Mouse (Mus musculus): ENCODE results near the gene Gcdh. TPM values are rescaled to one million over a fixed set of nuclear protein-coding genes. Genes with fewer than 3 reads are reported as not detected.
A peak's percentile ranks its signal among the peaks of the same experiment; 100 is the strongest.

Gene Gcdh
- polyA plus RNA-seq (2014; fragmentation: Nextera tagmentation; extraction: Ambion mirVana), result 28.6 and 43.3 TPM in 2 replicates

GRCm38 (mm10) chr8:84893709-84894134 is at the start of gene Gcdh:
TSS of gene Gcdh (minus strand) at chr8:84893921.
- Histone ChIP-seq H3K9me3 (ENCODE audit: control insufficient read depth, low read length) (no peaks in the 10 kb centered on the region), H3K4me3 (ENCODE audit: low read length) (peak within 1 kb of the TSS; percentile 77), H3K9ac (ENCODE audit: low read depth, low read length) (peak within 1 kb of the TSS; percentile 75), H3K4me2 (replicated peaks; ENCODE audit: low read depth, low read length) (peak within 1 kb of the TSS; percentile 85), H3K27ac (ENCODE audit: low read depth, low read length) (peak within 1 kb of the TSS; percentile 37; the same call in 1 of the 2 replicates), H3K36me3 (ENCODE audit: control insufficient read depth, insufficient read depth, low read length) (peaks cover 6% of the 10 kb centered on the region), H3K4me1 (ENCODE audit: control insufficient read depth, insufficient read depth, low read length) (peaks cover 13% of the 10 kb centered on the region), H3K27me3 (ENCODE audit: control insufficient read depth, insufficient read depth, low read length) (no peaks in the 10 kb centered on the region)
- under 1% methylated on average over 11 of the region's 11 CpGs for WGBS
- peak; percentile 98 for ATAC-seq (ENCODE audit: low FRiP score, low TSS enrichment)

- H3K4me1 ChIP-seq (ENCODE audit: control insufficient read depth, insufficient read depth, low read length), result peaks cover 9% of the 10 kb centered on the region; the same call in 1 of the 2 replicates
- peak overlapping the region; percentile 65 for H3K4me2 ChIP-seq (replicated peaks; ENCODE audit: low read depth, low read length)
- H3K4me3 ChIP-seq (ENCODE audit: low read length), result peak overlapping the region; percentile 46; the same call in 1 of the 2 replicates
- H3K27ac ChIP-seq (ENCODE audit: low read depth, low read length), result no peak overlapping the region
- no peaks in the 10 kb centered on the region; the same call in 1 of the 2 replicates for H3K9me3 ChIP-seq (ENCODE audit: control insufficient read depth, low read length)
- no peak for ATAC-seq (ENCODE audit: low FRiP score, low TSS enrichment)
- peaks cover 60% of the 10 kb centered on the region for H3K27me3 ChIP-seq (ENCODE audit: control insufficient read depth, insufficient read depth, low read length)
- no peak overlapping the region for H3K9ac ChIP-seq (ENCODE audit: low read depth, low read length)
- WGBS, result 71% methylated on average over 13 of the region's 13 CpGs
- no peaks in the 10 kb centered on the region for H3K36me3 ChIP-seq (ENCODE audit: control insufficient read depth, insufficient read depth, low read length)
These were observed 44.1 kb upstream of the Gcdh start for GRCm38 (mm10) chr8:84937620-84938485.

GRCm38 (mm10) chr8:84936962-84937546 is 43.3 kb upstream of the Gcdh start, which contains the start of gene Mast1:
TSS of gene Mast1 (minus strand) at chr8:84937359.
- peak; percentile 59 for ATAC-seq (ENCODE audit: low FRiP score, low TSS enrichment)
- under 1% methylated on average over 47 of the region's 50 CpGs for WGBS
- Histone ChIP-seq H3K4me1 (ENCODE audit: control insufficient read depth, insufficient read depth, low read length) (peaks cover 9% of the 10 kb centered on the region; the same call in 1 of the 2 replicates), H3K4me3 (ENCODE audit: low read length) (peak within 1 kb of the TSS; percentile 46), H3K27ac (ENCODE audit: low read depth, low read length) (no peak within 1 kb of the TSS), H3K4me2 (replicated peaks; ENCODE audit: low read depth, low read length) (peak within 1 kb of the TSS; percentile 65), H3K36me3 (ENCODE audit: control insufficient read depth, insufficient read depth, low read length) (no peaks in the 10 kb centered on the region), H3K9ac (ENCODE audit: low read depth, low read length) (peak within 1 kb of the TSS; percentile 34; the same call in 1 of the 2 replicates), H3K9me3 (ENCODE audit: control insufficient read depth, low read length) (no peaks in the 10 kb centered on the region; the same call in 1 of the 2 replicates), H3K27me3 (ENCODE audit: control insufficient read depth, insufficient read depth, low read length) (peaks cover 57% of the 10 kb centered on the region)

- Histone ChIP-seq H3K36me3 (ENCODE audit: control insufficient read depth, insufficient read depth, low read length) (no peaks in the 10 kb centered on the region), H3K4me2 (replicated peaks; ENCODE audit: low read depth, low read length) (peak overlapping the region; percentile 65), H3K9me3 (ENCODE audit: control insufficient read depth, low read length) (no peaks in the 10 kb centered on the region; the same call in 1 of the 2 replicates), H3K27ac (ENCODE audit: low read depth, low read length) (no peak overlapping the region), H3K27me3 (ENCODE audit: control insufficient read depth, insufficient read depth, low read length) (peaks cover 60% of the 10 kb centered on the region), H3K4me1 (ENCODE audit: control insufficient read depth, insufficient read depth, low read length) (peaks cover 9% of the 10 kb centered on the region; the same call in 1 of the 2 replicates), H3K4me3 (ENCODE audit: low read length) (peak overlapping the region; percentile 46), H3K9ac (ENCODE audit: low read depth, low read length) (peak overlapping the region; percentile 34; the same call in 1 of the 2 replicates)
- 22% methylated on average over 21 of the region's 23 CpGs for WGBS
- peak; percentile 56; the same call in 1 of the 2 replicates for ATAC-seq (ENCODE audit: low FRiP score, low TSS enrichment)
These were observed 42.6 kb upstream of the Gcdh start for GRCm38 (mm10) chr8:84936041-84936961.

- no peak overlapping the region for H3K4me2 ChIP-seq (replicated peaks; ENCODE audit: low read depth, low read length)
- H3K9me3 ChIP-seq (ENCODE audit: control insufficient read depth, low read length), result no peaks in the 10 kb centered on the region; the same call in 1 of the 2 replicates
- 5% methylated on average over 14 of the region's 14 CpGs for WGBS
- no peaks in the 10 kb centered on the region for H3K36me3 ChIP-seq (ENCODE audit: control insufficient read depth, insufficient read depth, low read length)
- peaks cover 60% of the 10 kb centered on the region for H3K27me3 ChIP-seq (ENCODE audit: control insufficient read depth, insufficient read depth, low read length)
- peaks cover 9% of the 10 kb centered on the region; the same call in 1 of the 2 replicates for H3K4me1 ChIP-seq (ENCODE audit: control insufficient read depth, insufficient read depth, low read length)
- no peak overlapping the region for H3K9ac ChIP-seq (ENCODE audit: low read depth, low read length)
- no peak overlapping the region for H3K4me3 ChIP-seq (ENCODE audit: low read length)
- 0 out of 2 replicates have a peak, but pooled peaks have one; percentile 6 for ATAC-seq (ENCODE audit: low FRiP score, low TSS enrichment)
- H3K27ac ChIP-seq (ENCODE audit: low read depth, low read length), result no peak overlapping the region
These were observed 41.8 kb upstream of the Gcdh start for GRCm38 (mm10) chr8:84935489-84935888.

- Histone ChIP-seq H3K9me3 (ENCODE audit: control insufficient read depth, low read length) (no peaks in the 10 kb centered on the region; the same call in 1 of the 2 replicates), H3K4me3 (ENCODE audit: low read length) (0 out of 2 replicates have a peak overlapping the region, but pooled peaks have one; percentile 7), H3K4me2 (replicated peaks; ENCODE audit: low read depth, low read length) (peak overlapping the region; percentile 8), H3K36me3 (ENCODE audit: control insufficient read depth, insufficient read depth, low read length) (no peaks in the 10 kb centered on the region), H3K27me3 (ENCODE audit: control insufficient read depth, insufficient read depth, low read length) (peaks cover 66% of the 10 kb centered on the region), H3K27ac (ENCODE audit: low read depth, low read length) (no peak overlapping the region), H3K4me1 (ENCODE audit: control insufficient read depth, insufficient read depth, low read length) (peaks cover 9% of the 10 kb centered on the region; the same call in 1 of the 2 replicates), H3K9ac (ENCODE audit: low read depth, low read length) (no peak overlapping the region)
- ATAC-seq (ENCODE audit: low FRiP score, low TSS enrichment), result peak; percentile 63
- WGBS, result under 1% methylated on average over 15 of the region's 15 CpGs
These were observed 41.1 kb upstream of the Gcdh start for GRCm38 (mm10) chr8:84934860-84935259.

- no peak overlapping the region for H3K4me3 ChIP-seq (ENCODE audit: low read length)
- peaks cover 72% of the 10 kb centered on the region for H3K27me3 ChIP-seq (ENCODE audit: control insufficient read depth, insufficient read depth, low read length)
- no peaks in the 10 kb centered on the region for H3K36me3 ChIP-seq (ENCODE audit: control insufficient read depth, insufficient read depth, low read length)
- 75% methylated on average over 16 of the region's 16 CpGs for WGBS
- peaks cover 12% of the 10 kb centered on the region; the same call in 1 of the 2 replicates for H3K4me1 ChIP-seq (ENCODE audit: control insufficient read depth, insufficient read depth, low read length)
- H3K4me2 ChIP-seq (replicated peaks; ENCODE audit: low read depth, low read length), result no peak overlapping the region
- no peak overlapping the region for H3K9ac ChIP-seq (ENCODE audit: low read depth, low read length)
- no peak overlapping the region for H3K27ac ChIP-seq (ENCODE audit: low read depth, low read length)
- H3K9me3 ChIP-seq (ENCODE audit: control insufficient read depth, low read length), result no peaks in the 10 kb centered on the region; the same call in 1 of the 2 replicates
- ATAC-seq (ENCODE audit: low FRiP score, low TSS enrichment), result no peak
These were observed 40.2 kb upstream of the Gcdh start for GRCm38 (mm10) chr8:84933767-84934559.
